Mouse (Mus musculus): ENCODE data around the gene Ptpn23. TPM values are rescaled to one million over a fixed set of nuclear protein-coding genes. Genes with fewer than 3 reads are reported as not detected.

Gene Ptpn23
- polyA plus RNA-seq, 2 experiments: 18.5 to 44.5 TPM

DNA sequence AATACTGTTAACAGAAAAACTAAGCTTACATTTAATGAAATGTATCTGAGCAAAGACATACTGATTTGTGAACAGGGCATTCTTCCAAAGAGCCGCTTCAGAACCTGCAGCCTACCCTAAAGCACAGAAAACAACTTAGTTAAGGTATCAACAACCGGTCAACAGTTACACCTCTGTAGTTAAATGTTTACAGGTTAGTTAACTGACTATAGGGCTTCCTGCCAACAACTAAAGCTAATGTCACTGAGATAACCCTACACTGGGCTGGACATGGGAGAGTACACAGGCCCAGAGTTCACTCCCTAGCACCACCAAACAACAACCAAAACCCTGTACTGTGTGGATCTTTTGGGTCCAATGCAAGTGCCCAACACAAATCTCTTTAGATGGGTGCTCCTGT, 5.3 kb downstream of the Ptpn23 start:
- no peak for ATAC-seq (ENCODE audit: low FRiP score, low read depth)
- WGBS: 91% methylated on average over 2 of the region's 2 CpGs

DNA sequence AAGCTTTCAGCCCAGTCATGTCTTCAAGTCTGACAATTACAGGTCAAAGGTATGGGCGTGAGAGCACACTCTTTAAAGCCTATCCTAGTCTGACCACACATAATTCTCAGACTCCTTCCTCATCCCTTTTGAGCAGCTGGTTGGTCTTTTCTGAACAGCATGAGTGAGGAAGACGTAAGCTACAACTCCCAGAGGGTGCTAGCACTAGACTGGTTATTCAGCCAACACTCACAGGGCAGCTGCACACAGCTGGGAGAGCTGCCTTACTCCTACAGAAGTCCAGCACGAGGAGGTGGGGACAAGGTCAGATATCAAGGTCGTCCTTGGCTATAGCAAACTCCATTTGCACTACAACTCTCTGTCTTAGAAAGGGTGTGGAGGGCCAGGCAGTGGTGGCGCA, 7.4 kb downstream of the Ptpn23 start:
- ATAC-seq (ENCODE audit: low FRiP score, low read depth) (no peak), DNase-seq (ENCODE audit: low spot score) (no peak)
- no peaks in the 10 kb centered on the region for H3K9me3 ChIP-seq (ENCODE audit: control insufficient read depth, low read length)
- H3K27ac ChIP-seq (replicated peaks; ENCODE audit: low read depth, low read length): no peak overlapping the region
- TF ChIP-seq POLR2A (IDR thresholded peaks at IDR 0.05; ENCODE audit: borderline replicate concordance, extremely low read depth, insufficient read depth, insufficient read length): no peak
- H3K4me1 ChIP-seq (ENCODE audit: control insufficient read depth, insufficient read depth, low read length): no peaks in the 10 kb centered on the region
- H3K27me3 ChIP-seq (ENCODE audit: control insufficient read depth, insufficient read depth, low read length): no peaks in the 10 kb centered on the region
- WGBS: 87% methylated on average over 5 of the region's 5 CpGs
- no peak overlapping the region for H3K4me2 ChIP-seq (replicated peaks; ENCODE audit: low read depth, low read length, severe bottlenecking)
- no peak overlapping the region for H3K9ac ChIP-seq (ENCODE audit: low read depth, low read length, severe bottlenecking)
- peaks cover 43% of the 10 kb centered on the region for H3K36me3 ChIP-seq (ENCODE audit: control insufficient read depth, insufficient read depth, low read length)
- no peak overlapping the region for H3K4me3 ChIP-seq (replicated peaks; ENCODE audit: low read length)

More for the DNA sequence above, 5.3 kb downstream of the Ptpn23 start:
- Histone ChIP-seq H3K9me3 (ENCODE audit: control insufficient read depth, low read length) (no peaks in the 10 kb centered on the region), H3K27ac (replicated peaks; ENCODE audit: low read depth, low read length) (no peak overlapping the region), H3K4me1 (ENCODE audit: control insufficient read depth, insufficient read depth, low read length) (peaks cover 7% of the 10 kb centered on the region), H3K9ac (ENCODE audit: low read depth, low read length, severe bottlenecking) (no peak overlapping the region), H3K4me2 (replicated peaks; ENCODE audit: low read depth, low read length, severe bottlenecking) (no peak overlapping the region), H3K4me3 (replicated peaks; ENCODE audit: low read length) (no peak overlapping the region), H3K36me3 (ENCODE audit: control insufficient read depth, insufficient read depth, low read length) (peaks cover 25% of the 10 kb centered on the region), H3K27me3 (ENCODE audit: control insufficient read depth, insufficient read depth, low read length) (no peaks in the 10 kb centered on the region)
- TF ChIP-seq POLR2A (IDR thresholded peaks at IDR 0.05; ENCODE audit: borderline replicate concordance, extremely low read depth, insufficient read depth, insufficient read length): no peak
- DNase-seq (ENCODE audit: low spot score): no peak

DNA sequence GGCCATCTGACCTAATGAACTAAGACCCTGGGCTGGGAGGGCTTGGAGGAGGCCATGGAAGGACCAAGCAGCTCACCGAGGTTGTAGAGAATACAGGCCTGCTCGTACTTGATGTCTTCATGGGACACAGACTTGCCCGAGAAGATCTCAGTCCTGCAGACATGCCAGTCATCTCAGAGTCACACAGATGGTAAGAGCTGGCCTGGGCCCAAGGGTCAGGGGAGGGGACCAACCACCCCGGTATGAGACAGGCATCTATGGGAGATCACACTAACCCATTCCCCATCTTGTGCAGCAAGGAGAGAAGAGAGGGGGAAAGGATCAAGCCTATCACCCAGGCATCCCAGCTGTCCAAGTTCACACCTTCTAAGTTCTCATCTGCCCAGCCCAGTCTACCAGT, 14.7 kb downstream of the Ptpn23 start:
- ATAC-seq (ENCODE audit: low FRiP score, low read depth): no peak
- 98% methylated on average over 3 of the region's 4 CpGs for WGBS
- H3K4me2 ChIP-seq (replicated peaks; ENCODE audit: low read depth, low read length, severe bottlenecking): no peak overlapping the region
- no peak overlapping the region for H3K9ac ChIP-seq (ENCODE audit: low read depth, low read length, severe bottlenecking)
- DNase-seq (ENCODE audit: low spot score): no peak
- H3K4me3 ChIP-seq (replicated peaks; ENCODE audit: low read length): no peak overlapping the region
- no peaks in the 10 kb centered on the region for H3K27me3 ChIP-seq (ENCODE audit: control insufficient read depth, insufficient read depth, low read length)
- H3K36me3 ChIP-seq (ENCODE audit: control insufficient read depth, insufficient read depth, low read length): peaks cover 93% of the 10 kb centered on the region
- no peaks in the 10 kb centered on the region for H3K9me3 ChIP-seq (ENCODE audit: control insufficient read depth, low read length)
- H3K4me1 ChIP-seq (ENCODE audit: control insufficient read depth, insufficient read depth, low read length): no peaks in the 10 kb centered on the region
- no peak for TF ChIP-seq POLR2A (IDR thresholded peaks at IDR 0.05; ENCODE audit: borderline replicate concordance, extremely low read depth, insufficient read depth, insufficient read length)
- H3K27ac ChIP-seq (replicated peaks; ENCODE audit: low read depth, low read length): no peak overlapping the region

DNA sequence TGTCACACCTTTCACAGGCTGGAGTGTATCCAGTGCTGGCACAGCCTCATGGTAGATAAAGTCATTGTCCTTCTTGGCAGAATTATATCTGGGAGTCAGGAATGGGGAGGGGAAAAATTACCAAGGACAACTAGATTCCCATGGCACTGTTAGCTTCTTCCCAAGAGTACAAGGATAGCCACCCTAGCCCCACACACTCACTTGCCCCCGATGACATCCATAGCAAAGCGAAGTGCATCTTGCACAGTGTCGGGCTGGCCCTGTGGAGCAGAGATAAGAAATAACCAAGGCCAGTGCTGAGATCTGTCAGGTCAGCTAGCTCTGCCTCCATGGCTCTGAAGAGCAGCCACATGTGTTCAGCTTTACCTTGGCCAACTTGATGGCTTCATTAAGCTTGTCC, 17.2 kb downstream of the Ptpn23 start:
- no peak overlapping the region for H3K4me2 ChIP-seq (replicated peaks; ENCODE audit: low read depth, low read length, severe bottlenecking)
- no peak overlapping the region for H3K4me3 ChIP-seq (replicated peaks; ENCODE audit: low read length)
- no peaks in the 10 kb centered on the region for H3K4me1 ChIP-seq (ENCODE audit: control insufficient read depth, insufficient read depth, low read length)
- ATAC-seq (ENCODE audit: low FRiP score, low read depth): no peak
- H3K27me3 ChIP-seq (ENCODE audit: control insufficient read depth, insufficient read depth, low read length): no peaks in the 10 kb centered on the region
- no peak overlapping the region for H3K27ac ChIP-seq (replicated peaks; ENCODE audit: low read depth, low read length)
- no peaks in the 10 kb centered on the region for H3K9me3 ChIP-seq (ENCODE audit: control insufficient read depth, low read length)
- DNase-seq (ENCODE audit: low spot score): no peak
- WGBS: 94% methylated on average over 3 of the region's 3 CpGs
- TF ChIP-seq POLR2A (IDR thresholded peaks at IDR 0.05; ENCODE audit: borderline replicate concordance, extremely low read depth, insufficient read depth, insufficient read length): no peak
- peaks cover 95% of the 10 kb centered on the region for H3K36me3 ChIP-seq (ENCODE audit: control insufficient read depth, insufficient read depth, low read length)
- no peak overlapping the region for H3K9ac ChIP-seq (ENCODE audit: low read depth, low read length, severe bottlenecking)

DNA sequence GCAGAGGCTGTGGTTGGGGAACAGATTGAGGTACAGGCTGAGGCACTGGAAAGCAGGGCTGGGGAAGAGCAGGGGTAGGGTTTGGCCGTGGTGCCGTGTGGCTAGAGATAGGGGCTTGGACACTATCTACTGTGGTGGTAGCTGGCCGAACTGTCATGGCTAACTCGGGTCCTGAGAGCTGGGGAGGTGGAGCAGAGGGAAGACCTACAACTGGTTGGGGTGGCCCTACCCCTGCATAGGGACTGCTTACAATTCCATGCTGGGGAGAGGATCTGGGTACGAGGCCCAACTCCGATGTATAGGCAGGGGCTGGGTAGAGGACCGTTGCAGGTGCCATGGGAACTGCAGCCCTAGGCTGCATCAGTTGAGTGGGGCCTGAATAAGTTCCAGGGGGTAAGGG, 20.0 kb downstream of the Ptpn23 start:
- Histone ChIP-seq H3K27ac (replicated peaks; ENCODE audit: low read depth, low read length) (no peak overlapping the region), H3K36me3 (ENCODE audit: control insufficient read depth, insufficient read depth, low read length) (peaks cover 99% of the 10 kb centered on the region), H3K9ac (ENCODE audit: low read depth, low read length, severe bottlenecking) (no peak overlapping the region), H3K9me3 (ENCODE audit: control insufficient read depth, low read length) (no peaks in the 10 kb centered on the region), H3K4me1 (ENCODE audit: control insufficient read depth, insufficient read depth, low read length) (no peaks in the 10 kb centered on the region), H3K4me3 (replicated peaks; ENCODE audit: low read length) (no peak overlapping the region), H3K27me3 (ENCODE audit: control insufficient read depth, insufficient read depth, low read length) (no peaks in the 10 kb centered on the region), H3K4me2 (replicated peaks; ENCODE audit: low read depth, low read length, severe bottlenecking) (no peak overlapping the region)
- DNase-seq (ENCODE audit: low spot score) (no peak), ATAC-seq (ENCODE audit: low FRiP score, low read depth) (no peak)
- 94% methylated on average over 7 of the region's 7 CpGs for WGBS
- no peak for TF ChIP-seq POLR2A (IDR thresholded peaks at IDR 0.05; ENCODE audit: borderline replicate concordance, extremely low read depth, insufficient read depth, insufficient read length)

DNA sequence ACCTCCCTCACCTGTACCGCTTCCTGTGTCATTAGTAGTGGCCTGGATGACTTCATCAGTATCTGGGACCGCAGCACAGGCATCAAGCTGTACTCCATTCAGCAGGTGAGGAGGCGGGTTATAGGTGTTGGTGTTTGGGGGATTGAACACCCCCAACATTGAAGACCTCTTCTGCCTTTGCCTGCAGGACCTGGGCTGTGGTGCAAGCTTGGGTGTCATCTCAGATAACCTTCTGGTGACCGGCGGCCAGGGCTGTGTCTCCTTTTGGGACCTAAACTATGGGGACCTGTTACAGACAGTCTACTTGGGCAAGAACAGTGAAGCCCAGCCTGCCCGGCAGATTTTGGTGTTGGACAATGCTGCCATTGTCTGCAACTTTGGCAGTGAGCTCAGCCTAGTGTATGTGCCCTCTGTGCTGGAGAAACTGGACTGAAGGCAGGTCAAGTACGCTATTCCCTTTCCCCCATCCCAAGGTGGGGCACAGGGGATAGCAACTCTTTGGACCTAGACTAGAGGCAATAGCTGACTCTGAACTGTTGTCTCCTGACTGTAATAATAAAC, 23.6 kb downstream of the Ptpn23 start:
- ATAC-seq (ENCODE audit: low FRiP score, low read depth) (no peak), DNase-seq (ENCODE audit: low spot score) (no peak)
- no peaks in the 10 kb centered on the region for H3K9me3 ChIP-seq (ENCODE audit: control insufficient read depth, low read length)
- H3K4me3 ChIP-seq (replicated peaks; ENCODE audit: low read length): no peak overlapping the region
- no peak for TF ChIP-seq POLR2A (IDR thresholded peaks at IDR 0.05; ENCODE audit: borderline replicate concordance, extremely low read depth, insufficient read depth, insufficient read length)
- H3K4me1 ChIP-seq (ENCODE audit: control insufficient read depth, insufficient read depth, low read length): no peaks in the 10 kb centered on the region
- H3K4me2 ChIP-seq (replicated peaks; ENCODE audit: low read depth, low read length, severe bottlenecking): no peak overlapping the region
- peaks cover 96% of the 10 kb centered on the region for H3K36me3 ChIP-seq (ENCODE audit: control insufficient read depth, insufficient read depth, low read length)
- WGBS: 85% methylated on average over 7 of the region's 7 CpGs
- no peak overlapping the region for H3K27ac ChIP-seq (replicated peaks; ENCODE audit: low read depth, low read length)
- H3K27me3 ChIP-seq (ENCODE audit: control insufficient read depth, insufficient read depth, low read length): no peaks in the 10 kb centered on the region
- H3K9ac ChIP-seq (ENCODE audit: low read depth, low read length, severe bottlenecking): no peak overlapping the region

All from limb, embryonic 14.5 days (tissue).